Mouse (Mus musculus): ENCODE measurements at regions not wholly inside any gene's neighbourhood (a gene's known extent, or its start where the extent isn't known, plus 50 kb on each side); places are given as distances from the start of the nearest gene placed in this dataset.

DNA sequence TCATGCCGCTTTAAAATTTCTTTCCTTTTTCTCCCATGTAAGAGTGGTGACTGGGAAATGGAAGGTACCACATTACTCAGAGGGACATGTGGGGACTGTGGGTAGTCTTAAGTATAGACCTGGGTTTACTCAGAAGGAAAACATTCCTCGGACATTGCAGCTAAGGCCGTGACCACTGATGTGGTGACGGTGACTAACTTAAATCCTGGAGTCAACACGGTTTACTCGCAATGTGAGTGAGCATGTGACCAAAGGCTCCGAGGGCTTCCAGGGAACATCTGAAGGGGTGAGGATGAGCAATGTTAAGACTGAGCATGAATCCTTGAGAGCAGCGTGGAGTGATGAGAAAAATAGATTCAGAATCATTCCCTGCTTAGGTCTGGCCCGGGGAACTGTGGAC lies 133.1 kb upstream of the Adamts5 start:
- no peak overlapping the region for H3K9ac ChIP-seq (ENCODE audit: low read length)
- H3K36me3 ChIP-seq (ENCODE audit: control insufficient read depth, insufficient read depth, low read length): no peaks in the 10 kb centered on the region
- no peak overlapping the region for H3K27ac ChIP-seq (ENCODE audit: low read depth, low read length)
- no peaks in the 10 kb centered on the region for H3K9me3 ChIP-seq (ENCODE audit: control insufficient read depth, low read length)
- 92% methylated on average over 9 of the region's 9 CpGs for WGBS
- ATAC-seq (ENCODE audit: low FRiP score): no peak
- no peaks in the 10 kb centered on the region for H3K4me1 ChIP-seq (ENCODE audit: control insufficient read depth, insufficient read depth, low read length)
- no peaks in the 10 kb centered on the region for H3K27me3 ChIP-seq (ENCODE audit: control insufficient read depth, insufficient read depth, low read length)
- H3K4me2 ChIP-seq: no peak overlapping the region
- no peak overlapping the region for H3K4me3 ChIP-seq (ENCODE audit: low read depth, low read length)
- DNase-seq (ENCODE audit: low spot score, missing footprints): no peak

DNA sequence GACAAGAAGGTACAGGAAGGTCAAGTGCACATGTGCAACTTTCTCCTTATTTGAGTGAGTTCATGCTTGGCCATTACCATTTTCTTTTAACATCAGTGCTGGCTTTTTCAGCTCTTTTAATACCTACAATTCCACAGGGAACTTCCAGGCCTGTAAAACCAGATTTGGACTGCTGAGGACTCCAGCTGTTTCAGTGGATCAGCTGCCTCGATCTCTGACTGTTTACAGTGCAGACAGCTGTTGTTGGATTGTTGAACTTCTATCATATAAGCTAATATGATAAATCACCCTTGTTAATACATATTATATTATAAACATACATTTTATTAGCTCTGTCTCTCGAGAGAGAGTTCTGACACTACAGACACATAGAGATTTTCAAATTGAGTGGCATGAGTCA lies 126.1 kb upstream of the Adamts5 start:
- Histone ChIP-seq H3K9ac (ENCODE audit: low read length) (no peak overlapping the region), H3K4me2 (no peak overlapping the region), H3K27me3 (ENCODE audit: control insufficient read depth, insufficient read depth, low read length) (no peaks in the 10 kb centered on the region), H3K4me1 (ENCODE audit: control insufficient read depth, insufficient read depth, low read length) (no peaks in the 10 kb centered on the region), H3K9me3 (ENCODE audit: control insufficient read depth, low read length) (no peaks in the 10 kb centered on the region), H3K27ac (ENCODE audit: low read depth, low read length) (no peak overlapping the region), H3K4me3 (ENCODE audit: low read depth, low read length) (no peak overlapping the region), H3K36me3 (ENCODE audit: control insufficient read depth, insufficient read depth, low read length) (no peaks in the 10 kb centered on the region)
- DNase-seq (ENCODE audit: low spot score, missing footprints): no peak
- no peak for ATAC-seq (ENCODE audit: low FRiP score)
- WGBS: 70% methylated on average over 2 of the region's 2 CpGs

- ATAC-seq (ENCODE audit: low FRiP score): no peak
- 86% methylated on average over 1 of the region's 1 CpGs for WGBS
Measured at GRCm38 (mm10) chr16:86015336-86015735, 113.7 kb upstream of the Adamts5 start.

GRCm38 (mm10) chr16:86011051-86011450 lies 109.4 kb upstream of the Adamts5 start:
- WGBS: 64% methylated on average over 5 of the region's 5 CpGs
- no peaks in the 10 kb centered on the region for H3K9me3 ChIP-seq (ENCODE audit: control insufficient read depth, low read length)
- ATAC-seq (ENCODE audit: low FRiP score): no peak

More at GRCm38 (mm10) chr16:86015336-86015735, 113.7 kb upstream of the Adamts5 start:
- DNase-seq (ENCODE audit: low spot score, missing footprints): no peak
- no peaks in the 10 kb centered on the region for H3K36me3 ChIP-seq (ENCODE audit: control insufficient read depth, insufficient read depth, low read length)
- no peak overlapping the region for H3K4me2 ChIP-seq
- H3K27ac ChIP-seq (ENCODE audit: low read depth, low read length): no peak overlapping the region
- H3K4me3 ChIP-seq (ENCODE audit: low read depth, low read length): no peak overlapping the region
- H3K9me3 ChIP-seq (ENCODE audit: control insufficient read depth, low read length): no peaks in the 10 kb centered on the region
- no peak overlapping the region for H3K9ac ChIP-seq (ENCODE audit: low read length)
- no peaks in the 10 kb centered on the region for H3K4me1 ChIP-seq (ENCODE audit: control insufficient read depth, insufficient read depth, low read length)
- no peaks in the 10 kb centered on the region for H3K27me3 ChIP-seq (ENCODE audit: control insufficient read depth, insufficient read depth, low read length)

GRCm38 (mm10) chr16:86009638-86010329 lies 108.2 kb upstream of the Adamts5 start:
- Histone ChIP-seq H3K27me3 (ENCODE audit: control insufficient read depth, insufficient read depth, low read length) (no peaks in the 10 kb centered on the region), H3K9ac (ENCODE audit: low read length) (no peak overlapping the region), H3K9me3 (ENCODE audit: control insufficient read depth, low read length) (no peaks in the 10 kb centered on the region), H3K4me3 (ENCODE audit: low read depth, low read length) (no peak overlapping the region), H3K27ac (ENCODE audit: low read depth, low read length) (no peak overlapping the region), H3K36me3 (ENCODE audit: control insufficient read depth, insufficient read depth, low read length) (no peaks in the 10 kb centered on the region), H3K4me2 (no peak overlapping the region), H3K4me1 (ENCODE audit: control insufficient read depth, insufficient read depth, low read length) (no peaks in the 10 kb centered on the region)
- DNase-seq (ENCODE audit: low spot score, missing footprints): peak; percentile 75
- 41% methylated on average over 3 of the region's 3 CpGs for WGBS
- ATAC-seq (ENCODE audit: low FRiP score): peak; percentile 38; the same call in 1 of the 2 replicates

More at GRCm38 (mm10) chr16:86011051-86011450, 109.4 kb upstream of the Adamts5 start:
- no peak overlapping the region for H3K27ac ChIP-seq (ENCODE audit: low read depth, low read length)
- no peaks in the 10 kb centered on the region for H3K27me3 ChIP-seq (ENCODE audit: control insufficient read depth, insufficient read depth, low read length)
- H3K4me3 ChIP-seq (ENCODE audit: low read depth, low read length): no peak overlapping the region
- no peak overlapping the region for H3K9ac ChIP-seq (ENCODE audit: low read length)
- H3K4me1 ChIP-seq (ENCODE audit: control insufficient read depth, insufficient read depth, low read length): no peaks in the 10 kb centered on the region
- no peaks in the 10 kb centered on the region for H3K36me3 ChIP-seq (ENCODE audit: control insufficient read depth, insufficient read depth, low read length)
- DNase-seq (ENCODE audit: low spot score, missing footprints): peak; percentile 75
- no peak overlapping the region for H3K4me2 ChIP-seq

GRCm38 (mm10) chr16:86007799-86008198 lies 106.2 kb upstream of the Adamts5 start:
- H3K27me3 ChIP-seq (ENCODE audit: control insufficient read depth, insufficient read depth, low read length): no peaks in the 10 kb centered on the region
- no peak overlapping the region for H3K27ac ChIP-seq (ENCODE audit: low read depth, low read length)
- H3K9ac ChIP-seq (ENCODE audit: low read length): no peak overlapping the region
- H3K4me1 ChIP-seq (ENCODE audit: control insufficient read depth, insufficient read depth, low read length): no peaks in the 10 kb centered on the region
- DNase-seq (ENCODE audit: low spot score, missing footprints) (peak; percentile 72), ATAC-seq (ENCODE audit: low FRiP score) (no peak)
- 69% methylated on average over 1 of the region's 1 CpGs for WGBS
- H3K36me3 ChIP-seq (ENCODE audit: control insufficient read depth, insufficient read depth, low read length): no peaks in the 10 kb centered on the region
- H3K4me2 ChIP-seq: no peak overlapping the region
- no peaks in the 10 kb centered on the region for H3K9me3 ChIP-seq (ENCODE audit: control insufficient read depth, low read length)
- no peak overlapping the region for H3K4me3 ChIP-seq (ENCODE audit: low read depth, low read length)

DNA sequence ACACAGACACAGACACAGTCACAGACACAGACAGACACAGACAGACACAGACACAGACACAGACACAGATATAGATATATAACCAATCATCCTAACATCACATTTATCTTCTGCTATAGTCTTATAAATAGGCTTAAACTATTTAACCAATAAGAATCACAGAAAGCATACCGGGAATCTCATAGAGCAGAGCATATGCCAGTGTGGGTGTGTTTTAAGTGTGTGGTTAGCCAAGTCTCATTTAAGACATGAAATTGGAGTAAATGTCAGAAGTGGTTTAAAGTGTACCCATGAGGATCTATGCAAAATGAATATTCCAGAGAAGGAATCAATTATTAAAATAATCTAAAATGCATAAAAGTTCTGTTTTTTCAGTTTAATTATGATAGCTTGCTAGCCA lies 99.2 kb upstream of the Adamts5 start:
- DNase-seq (ENCODE audit: low spot score, missing footprints) (peak; percentile 26), ATAC-seq (ENCODE audit: low FRiP score) (no peak)
- H3K36me3 ChIP-seq (ENCODE audit: control insufficient read depth, insufficient read depth, low read length): no peaks in the 10 kb centered on the region
- H3K9me3 ChIP-seq (ENCODE audit: control insufficient read depth, low read length): no peaks in the 10 kb centered on the region
- H3K9ac ChIP-seq (ENCODE audit: low read length): no peak overlapping the region
- 97% methylated on average over 1 of the region's 1 CpGs for WGBS
- H3K4me1 ChIP-seq (ENCODE audit: control insufficient read depth, insufficient read depth, low read length): no peaks in the 10 kb centered on the region
- no peaks in the 10 kb centered on the region for H3K27me3 ChIP-seq (ENCODE audit: control insufficient read depth, insufficient read depth, low read length)
- H3K27ac ChIP-seq (ENCODE audit: low read depth, low read length): no peak overlapping the region
- no peak overlapping the region for H3K4me3 ChIP-seq (ENCODE audit: low read depth, low read length)
- no peak overlapping the region for H3K4me2 ChIP-seq

DNA sequence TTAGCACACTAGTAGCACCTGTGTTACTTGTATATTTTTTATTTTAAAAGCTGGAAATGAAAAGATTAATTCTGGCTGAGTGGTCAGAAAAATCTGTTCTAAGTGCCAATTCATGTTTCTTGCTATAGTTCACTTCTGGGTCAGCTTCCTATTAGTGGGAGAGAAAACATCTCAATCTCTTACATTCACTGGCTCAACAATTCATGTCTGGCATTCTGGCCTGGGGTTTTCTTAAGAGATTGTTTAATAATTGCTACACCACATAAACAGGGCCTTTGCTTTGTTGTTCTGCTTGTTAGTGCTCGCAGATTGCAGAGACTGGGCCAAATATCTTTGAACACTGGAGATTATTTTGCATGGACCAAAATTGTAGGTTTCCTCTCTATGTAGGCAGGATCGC lies 84.2 kb upstream of the Adamts5 start:
- H3K9me3 ChIP-seq (ENCODE audit: control insufficient read depth, low read length): no peaks in the 10 kb centered on the region
- no peak overlapping the region for H3K27ac ChIP-seq (ENCODE audit: low read depth, low read length)
- no peak overlapping the region for H3K4me3 ChIP-seq (ENCODE audit: low read depth, low read length)
- H3K4me2 ChIP-seq: no peak overlapping the region
- DNase-seq (ENCODE audit: low spot score, missing footprints) (no peak), ATAC-seq (ENCODE audit: low FRiP score) (no peak)
- no peak overlapping the region for H3K9ac ChIP-seq (ENCODE audit: low read length)
- 86% methylated on average over 2 of the region's 2 CpGs for WGBS
- no peaks in the 10 kb centered on the region for H3K36me3 ChIP-seq (ENCODE audit: control insufficient read depth, insufficient read depth, low read length)
- no peaks in the 10 kb centered on the region for H3K27me3 ChIP-seq (ENCODE audit: control insufficient read depth, insufficient read depth, low read length)
- H3K4me1 ChIP-seq (ENCODE audit: control insufficient read depth, insufficient read depth, low read length): no peaks in the 10 kb centered on the region

GRCm38 (mm10) chr16:85977102-85977501 lies 75.5 kb upstream of the Adamts5 start:
- H3K36me3 ChIP-seq (ENCODE audit: control insufficient read depth, insufficient read depth, low read length): no peaks in the 10 kb centered on the region
- ATAC-seq (ENCODE audit: low FRiP score) (no peak), DNase-seq (ENCODE audit: low spot score, missing footprints) (no peak)
- H3K4me1 ChIP-seq (ENCODE audit: control insufficient read depth, insufficient read depth, low read length): no peaks in the 10 kb centered on the region
- no peaks in the 10 kb centered on the region for H3K27me3 ChIP-seq (ENCODE audit: control insufficient read depth, insufficient read depth, low read length)
- H3K27ac ChIP-seq (ENCODE audit: low read depth, low read length): no peak overlapping the region
- no peak overlapping the region for H3K4me2 ChIP-seq
- no peaks in the 10 kb centered on the region for H3K9me3 ChIP-seq (ENCODE audit: control insufficient read depth, low read length)
- H3K4me3 ChIP-seq (ENCODE audit: low read depth, low read length): no peak overlapping the region
- H3K9ac ChIP-seq (ENCODE audit: low read length): no peak overlapping the region
- WGBS: 88% methylated on average over 2 of the region's 2 CpGs

All from midbrain, embryonic 11.5 days (tissue).